Mouse (Mus musculus): ENCODE data around the gene Pnkd. TPM values are rescaled to one million over a fixed set of nuclear protein-coding genes. Genes with fewer than 3 reads are reported as not detected.

Gene Pnkd
- polyA plus RNA-seq (2021; fragmentation: Nextera tagmentation), result 237 and 250 TPM in 2 replicates
- long read RNA-seq, experiment 1, transcript Pnkd-204 (3 exons, 740 nt), result major isoform, 86 of 148 reads
- long read RNA-seq, experiment 1, transcript Pnkd-201 (10 exons, 2,937 nt), result minor isoform, 26 of 148 reads
- long read RNA-seq, experiment 1, transcript Pnkd-202 (9 exons, 2,859 nt), result minor isoform, 9 of 148 reads
- long read RNA-seq, experiment 1, partial matches to known transcripts, result 2 of 148 reads
- long read RNA-seq, experiment 1, other reads (novel, unspliced or antisense), result 23 of 148 reads
- long read RNA-seq, experiment 2, transcript Pnkd-201 (10 exons, 2,937 nt), result major isoform, 534 of 799 reads
- long read RNA-seq, experiment 2, transcript Pnkd-202 (9 exons, 2,859 nt), result minor isoform, 171 of 799 reads
- long read RNA-seq, experiment 2, transcript Pnkd-204 (3 exons, 740 nt), result minor isoform, 8 of 799 reads
- long read RNA-seq, experiment 2, partial matches to known transcripts, result 61 of 799 reads
- long read RNA-seq, experiment 2, other reads (novel, unspliced or antisense), result 21 of 799 reads

GRCm38 (mm10) chr1:74284543-74285160 lies at the start of gene Pnkd, which contains the start of gene Aamp:
TSS of gene Pnkd (plus strand) at chr1:74284930.
TSS of gene Aamp (minus strand) at chr1:74284738.

GRCm38 (mm10) chr1:74235938-74236589 lies 48.7 kb upstream of the Pnkd start, which contains the start of gene Arpc2:
TSS of gene Arpc2 (plus strand) at chr1:74236084.

DNA sequence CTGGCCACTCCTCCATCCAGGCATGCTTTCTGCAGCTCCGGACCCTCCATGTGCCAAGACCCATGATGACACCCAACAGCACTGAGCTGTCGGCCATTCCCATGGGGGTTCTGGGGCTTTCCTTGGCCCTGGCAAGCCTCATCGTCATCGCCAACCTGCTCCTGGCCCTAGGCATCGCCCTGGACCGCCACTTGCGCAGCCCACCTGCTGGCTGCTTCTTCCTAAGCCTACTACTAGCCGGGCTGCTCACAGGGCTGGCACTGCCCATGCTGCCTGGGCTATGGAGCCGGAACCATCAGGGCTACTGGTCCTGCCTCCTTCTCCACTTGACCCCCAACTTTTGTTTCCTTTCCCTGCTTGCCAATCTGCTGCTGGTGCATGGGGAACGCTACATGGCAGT lies 6.2 kb upstream of the Pnkd start, which contains the start of gene Gpbar1:
Gene Gpbar1, plus strand, starts transcription at position 13 of the 400 bp plus-strand sequence.

GRCm38 (mm10) chr1:74305522-74305921 lies 20.8 kb downstream of the Pnkd start, which contains the start of gene Tmbim1:
TSS of gene Tmbim1 (minus strand) at chr1:74305622.

GRCm38 (mm10) chr1:74361812-74362211 lies 77.1 kb downstream of the Pnkd start, which contains the start of gene Catip:
TSS of gene Catip (plus strand) at chr1:74362108.

GRCm38 (mm10) chr1:74374980-74375379 lies 90.2 kb downstream of the Pnkd start, which contains the start of gene Slc11a1:
TSS of gene Slc11a1 (plus strand) at chr1:74375195.

GRCm38 (mm10) chr1:74390924-74391748 lies 106.4 kb downstream of the Pnkd start, which contains the start of gene Ctdsp1:
TSS of gene Ctdsp1 (plus strand) at chr1:74391509.

Small RNA genes lying within 50 kb of the gene (microRNA-seq; reads per million reads assigned to microRNA genes)
- gene Mir26b, result 6,913 reads per million, percentile 93 among the genes with 10 or more reads in this experiment

Other genes with a start within 250 kb of the Pnkd start
- 10.8 and 13.1 TPM in 2 replicates for gene Tns1, start 160.5 kb upstream of the Pnkd start, polyA plus RNA-seq (2021; fragmentation: Nextera tagmentation)
- gene Rufy4, start 159.4 kb upstream of the Pnkd start, polyA plus RNA-seq (2021; fragmentation: Nextera tagmentation), result not detected in 2 replicates
- gene Cxcr2, start 130.9 kb upstream of the Pnkd start, polyA plus RNA-seq (2021; fragmentation: Nextera tagmentation), result 0.09 and 0.11 TPM in 2 replicates
- gene Cxcr1, start 90.3 kb upstream of the Pnkd start, polyA plus RNA-seq (2021; fragmentation: Nextera tagmentation), result not detected in 2 replicates
- gene Arpc2, start 48.8 kb upstream of the Pnkd start, polyA plus RNA-seq (2021; fragmentation: Nextera tagmentation), result 181 and 207 TPM in 2 replicates
- gene Gpbar1, start 6.4 kb upstream of the Pnkd start, polyA plus RNA-seq (2021; fragmentation: Nextera tagmentation), result not detected in 2 replicates
- 273 and 283 TPM in 2 replicates for gene Aamp, start 192 bp upstream of the Pnkd start, polyA plus RNA-seq (2021; fragmentation: Nextera tagmentation)
- 26.0 and 33.6 TPM in 2 replicates for gene Tmbim1, start 20.7 kb downstream of the Pnkd start, polyA plus RNA-seq (2021; fragmentation: Nextera tagmentation)
- gene Catip, start 77.2 kb downstream of the Pnkd start, polyA plus RNA-seq (2021; fragmentation: Nextera tagmentation), result 1.3 and 2.3 TPM in 2 replicates
- gene Slc11a1, start 90.3 kb downstream of the Pnkd start, polyA plus RNA-seq (2021; fragmentation: Nextera tagmentation), result 1.3 and 3.5 TPM in 2 replicates
- gene Ctdsp1, start 106.6 kb downstream of the Pnkd start, polyA plus RNA-seq (2021; fragmentation: Nextera tagmentation), result 4.4 and 5.3 TPM in 2 replicates
- 0.38 and 0.40 TPM in 2 replicates for gene Vil1, start 124.4 kb downstream of the Pnkd start, polyA plus RNA-seq (2021; fragmentation: Nextera tagmentation)
- 19.1 and 19.8 TPM in 2 replicates for gene Cnot9, start 221.1 kb downstream of the Pnkd start, polyA plus RNA-seq (2021; fragmentation: Nextera tagmentation)

Data from layer of hippocampus, adult 6 months (tissue).